Mouse (Mus musculus): ENCODE results near the gene Pafah1b3. TPM values are rescaled to one million over a fixed set of nuclear protein-coding genes. Genes with fewer than 3 reads are reported as not detected.

Pafah1b3 gene
- total RNA-seq, 2 experiments from 2014 or later: 35.3 to 37.1 TPM

Other genes starting within 250 kb of the Pafah1b3 start
- 100 to 1,000 TPM; 258 to 270 TPM for gene Grik5, start 225.6 kb downstream of the Pafah1b3 start, total RNA-seq (2021)
- gene Zfp574, start 225.4 kb downstream of the Pafah1b3 start, total RNA-seq (2021): 10 to 100 TPM; 25.0 to 26.1 TPM
- 10 to 100 TPM; 10.1 to 11.4 TPM for gene Pou2f2, start 118.3 kb downstream of the Pafah1b3 start, total RNA-seq (2021)
- 10 to 100 TPM; 24.9 to 25.6 TPM for gene Dedd2, start 77.4 kb downstream of the Pafah1b3 start, total RNA-seq (2021)
- gene Zfp526, start 76.6 kb downstream of the Pafah1b3 start, total RNA-seq (2021): 10 to 100 TPM in 1 of 2 experiments, 1 to 10 TPM in 1; 9.0 to 10.2 TPM
- gene Gsk3a, start 60.1 kb downstream of the Pafah1b3 start, total RNA-seq (2021): 100 to 1,000 TPM; 184 to 190 TPM
- gene Erf, start 47.2 kb downstream of the Pafah1b3 start, total RNA-seq (2021): 10 to 100 TPM; 41.0 to 47.2 TPM
- gene Cic, start 30.3 kb downstream of the Pafah1b3 start, total RNA-seq (2021): 100 to 1,000 TPM; 209 to 228 TPM
- gene Prr19, start 3.4 kb upstream of the Pafah1b3 start, total RNA-seq (2021): not detected
- 10 to 100 TPM; 43.2 to 46.9 TPM for gene Tmem145, start 8.1 kb upstream of the Pafah1b3 start, total RNA-seq (2021)
- 10 to 100 TPM; 86.7 to 87.9 TPM for gene Megf8, start 19.2 kb upstream of the Pafah1b3 start, total RNA-seq (2021)
- gene Cnfn, start 71.7 kb upstream of the Pafah1b3 start, total RNA-seq (2021): not detected
- gene Lipe, start 100.7 kb upstream of the Pafah1b3 start, total RNA-seq (2021): 1 to 10 TPM; 7.3 to 8.3 TPM
- not detected for gene Cxcl17, start 114.9 kb upstream of the Pafah1b3 start, total RNA-seq (2021)
- 1 to 10 TPM; 2.5 to 3.1 TPM for gene Ceacam1, start 179.6 kb upstream of the Pafah1b3 start, total RNA-seq (2021)
- gene Ceacam2, start 241.9 kb upstream of the Pafah1b3 start, total RNA-seq (2021): under 1 TPM; 0.14 to 0.23 TPM